Mouse (Mus musculus) spleen, adult 2 months (tissue): ENCODE data around the gene Ovca2. TPM values are rescaled to one million over a fixed set of nuclear protein-coding genes. Genes with fewer than 3 reads are reported as not detected.

Source experiments
- DNase-seq, 2 experiments: peaks; one replicate each; pipeline versions ENCODE4 v3.0.0 to v3.0.0-alpha.2; 2012 to 2021; ENCODE audit warnings: low spot score in 2 of 2, low read depth in 1 of 2
- H3K27ac ChIP-seq: fragments of 200-500 bp; 2 replicates; pipeline ENCODE4 v1.5.1; 2012; ENCODE audit warnings: low read length, inconsistent platforms; ENCODE audit not compliant: insufficient read depth
- H3K27me3 ChIP-seq: fragments of 200-500 bp; 2 replicates; pipeline ENCODE4 v1.6.1; 2012; ENCODE audit warnings: mild to moderate bottlenecking, moderate library complexity, low read length, inconsistent platforms; ENCODE audit not compliant: control insufficient read depth, insufficient read depth
- H3K36me3 ChIP-seq: fragments of 200-500 bp; 2 replicates; pipeline ENCODE4 v1.6.1; 2012; ENCODE audit warnings: mild to moderate bottlenecking, low read length, inconsistent platforms; ENCODE audit not compliant: control insufficient read depth, insufficient read depth
- H3K4me1 ChIP-seq: fragments of 200-500 bp; 2 replicates; pipeline ENCODE4 v1.6.1; 2011; ENCODE audit warnings: inconsistent platforms; ENCODE audit not compliant: control insufficient read depth, insufficient read depth, insufficient read length
- H3K4me3 ChIP-seq: fragments of 200-500 bp; 2 replicates; pipeline ENCODE4 v1.5.1; 2011; ENCODE audit warnings: mild to moderate bottlenecking, inconsistent platforms; ENCODE audit not compliant: insufficient read depth, insufficient read length; ENCODE audit errors: extremely low read depth
- CTCF ChIP-seq: fragments of 200-500 bp; IDR thresholded peaks from 2 replicates; pipeline ENCODE4 v1.5.1; 2011; ENCODE audit warnings: mild to moderate bottlenecking, inconsistent platforms; ENCODE audit not compliant: insufficient read depth, insufficient read length, insufficient replicate concordance; ENCODE audit errors: extremely low read depth
- POLR2A ChIP-seq: fragments of 200-500 bp; IDR thresholded peaks from 2 replicates; pipeline ENCODE4 v1.6.1; 2011; ENCODE audit warnings: low read depth, low read length, inconsistent platforms
- WGBS: fragments of 180-500 bp; shearing (Covaris S2); methylation state at CpG from one replicate; pipeline ENCODE4 v1.1.7; 2018; 5-methylcytosine and 5-hydroxymethylcytosine counted together
- polyA plus RNA-seq: library from polyadenylated mRNA; depleted of rRNA; stranded (reverse); fragments of >200 nt; gene quantifications from 2 replicates; pipeline ENCODE4 v1.2.3, GENCODE M21; 2012

Ovca2 gene
- polyA plus RNA-seq, 1 experiment = 17.2 TPM

GRCm38 (mm10) chr11:75213372-75214080 lies 34.9 kb upstream of the Ovca2 start:
- H3K4me1 ChIP-seq = peaks cover 5% of the 10 kb centered on the region; the same call in 1 of the 2 replicates
- H3K36me3 ChIP-seq = no peaks in the 10 kb centered on the region
- no peak overlapping the region for H3K4me3 ChIP-seq
- WGBS = 46% methylated on average over 35 of the region's 35 CpGs
- DNase-seq = no peak
- TF ChIP-seq POLR2A = no peak
- TF ChIP-seq CTCF = no peak
- no peaks in the 10 kb centered on the region for H3K27me3 ChIP-seq
- H3K27ac ChIP-seq = no peak overlapping the region

GRCm38 (mm10) chr11:75212876-75213275 lies 34.2 kb upstream of the Ovca2 start:
- WGBS = 65% methylated on average over 3 of the region's 3 CpGs
- Histone ChIP-seq H3K4me3 (no peak overlapping the region), H3K27ac (no peak overlapping the region), H3K4me1 (peaks cover 5% of the 10 kb centered on the region; the same call in 1 of the 2 replicates), H3K27me3 (no peaks in the 10 kb centered on the region), H3K36me3 (no peaks in the 10 kb centered on the region)
- TF ChIP-seq POLR2A = no peak
- TF ChIP-seq CTCF = no peak
- no peak for DNase-seq

GRCm38 (mm10) chr11:75212031-75212667 lies 33.5 kb upstream of the Ovca2 start:
- DNase-seq = no peak
- no peaks in the 10 kb centered on the region for H3K27me3 ChIP-seq
- no peaks in the 10 kb centered on the region for H3K36me3 ChIP-seq
- 54% methylated on average over 8 of the region's 8 CpGs for WGBS
- 0 out of 2 replicates have a peak overlapping the region, but pooled peaks have one; percentile 14 for H3K27ac ChIP-seq
- H3K4me3 ChIP-seq = no peak overlapping the region
- TF ChIP-seq POLR2A = no peak
- TF ChIP-seq CTCF = no peak
- peaks cover 5% of the 10 kb centered on the region; the same call in 1 of the 2 replicates for H3K4me1 ChIP-seq

- Histone ChIP-seq H3K36me3 (no peaks in the 10 kb centered on the region), H3K4me3 (no peak overlapping the region), H3K27me3 (no peaks in the 10 kb centered on the region), H3K4me1 (peaks cover 12% of the 10 kb centered on the region; the same call in 1 of the 2 replicates), H3K27ac (no peak overlapping the region)
- DNase-seq = no peak
- 85% methylated on average over 6 of the region's 6 CpGs for WGBS
- TF ChIP-seq CTCF (no peak), POLR2A (no peak)
Observed at GRCm38 (mm10) chr11:75210755-75211154, 32.1 kb upstream of the Ovca2 start.

GRCm38 (mm10) chr11:75210093-75210492 lies 31.5 kb upstream of the Ovca2 start:
- DNase-seq = no peak
- 78% methylated on average over 4 of the region's 4 CpGs for WGBS
- TF ChIP-seq POLR2A (no peak), CTCF (no peak)
- no peak overlapping the region for H3K4me3 ChIP-seq
- H3K27ac ChIP-seq = no peak overlapping the region
- H3K4me1 ChIP-seq = peaks cover 12% of the 10 kb centered on the region; the same call in 1 of the 2 replicates
- H3K36me3 ChIP-seq = no peaks in the 10 kb centered on the region
- H3K27me3 ChIP-seq = no peaks in the 10 kb centered on the region

GRCm38 (mm10) chr11:75209363-75209762 lies 30.7 kb upstream of the Ovca2 start:
- Histone ChIP-seq H3K4me3 (no peak overlapping the region), H3K36me3 (no peaks in the 10 kb centered on the region), H3K27ac (no peak overlapping the region), H3K27me3 (no peaks in the 10 kb centered on the region), H3K4me1 (peaks cover 12% of the 10 kb centered on the region; the same call in 1 of the 2 replicates)
- TF ChIP-seq CTCF (no peak), POLR2A (no peak)
- WGBS = 46% methylated on average over 4 of the region's 4 CpGs
- no peak for DNase-seq

GRCm38 (mm10) chr11:75206347-75206746 lies 27.7 kb upstream of the Ovca2 start:
- WGBS = 51% methylated on average over 4 of the region's 4 CpGs
- DNase-seq = no peak
- TF ChIP-seq POLR2A (no peak), CTCF (no peak)
- H3K4me1 ChIP-seq = peaks cover 7% of the 10 kb centered on the region; the same call in 1 of the 2 replicates
- no peaks in the 10 kb centered on the region for H3K36me3 ChIP-seq
- H3K4me3 ChIP-seq = no peak overlapping the region
- no peaks in the 10 kb centered on the region for H3K27me3 ChIP-seq
- H3K27ac ChIP-seq = no peak overlapping the region
